Mouse (Mus musculus) cerebellum, adult 9-11 months (tissue): ENCODE measurements around the gene Lsp1.

Experiments used
- DNase-seq: peaks from one replicate; pipeline ENCODE4 v3.0.0; 2022

The Lsp1 gene

GRCm38 (mm10) chr7:142478001-142478400, 17.4 kb downstream of the Lsp1 start:
- no peak for DNase-seq

GRCm38 (mm10) chr7:142478574-142478973, 18.0 kb downstream of the Lsp1 start:
- DNase-seq: no peak

GRCm38 (mm10) chr7:142479307-142479706, 18.7 kb downstream of the Lsp1 start:
- DNase-seq: no peak

GRCm38 (mm10) chr7:142479886-142480285, 19.3 kb downstream of the Lsp1 start:
- DNase-seq: no peak

- no peak for DNase-seq
These were observed 20.1 kb downstream of the Lsp1 start for GRCm38 (mm10) chr7:142480661-142481060.

- no peak for DNase-seq
These were observed 20.6 kb downstream of the Lsp1 start for GRCm38 (mm10) chr7:142481186-142481567.

- no peak for DNase-seq
These were observed 21.1 kb downstream of the Lsp1 start for GRCm38 (mm10) chr7:142481568-142482255.

GRCm38 (mm10) chr7:142482256-142482609, 21.6 kb downstream of the Lsp1 start:
- DNase-seq: no peak

- DNase-seq: no peak
These were observed 22.5 kb downstream of the Lsp1 start for GRCm38 (mm10) chr7:142483136-142483535.

- DNase-seq: no peak
These were observed 24.2 kb downstream of the Lsp1 start for GRCm38 (mm10) chr7:142484780-142485179.

GRCm38 (mm10) chr7:142486751-142487162, 26.1 kb downstream of the Lsp1 start:
- DNase-seq: no peak

GRCm38 (mm10) chr7:142487341-142487859, 26.8 kb downstream of the Lsp1 start:
- no peak for DNase-seq

GRCm38 (mm10) chr7:142488053-142488452, 27.4 kb downstream of the Lsp1 start:
- DNase-seq: no peak

- no peak for DNase-seq
These were observed 32.9 kb downstream of the Lsp1 start for GRCm38 (mm10) chr7:142493535-142493934.

- DNase-seq: no peak
These were observed 35.5 kb downstream of the Lsp1 start for GRCm38 (mm10) chr7:142496158-142496557.

- DNase-seq: no peak
These were observed 36.2 kb downstream of the Lsp1 start for GRCm38 (mm10) chr7:142496800-142497199.

- DNase-seq: peak; percentile 64
These were observed 37.2 kb downstream of the Lsp1 start for GRCm38 (mm10) chr7:142497775-142498174.

- DNase-seq: no peak
These were observed 38.0 kb downstream of the Lsp1 start, which contains the start of gene Tnnt3 for GRCm38 (mm10) chr7:142498575-142498974. Gene Tnnt3, plus strand, starts transcription at chr7:142498836.

GRCm38 (mm10) chr7:142499010-142499721, 38.6 kb downstream of the Lsp1 start:
- DNase-seq: no peak

GRCm38 (mm10) chr7:142500032-142500431, 39.4 kb downstream of the Lsp1 start:
- DNase-seq: no peak

- DNase-seq: no peak
These were observed 42.6 kb downstream of the Lsp1 start for GRCm38 (mm10) chr7:142503206-142503605.

- DNase-seq: no peak
These were observed 45.3 kb downstream of the Lsp1 start for GRCm38 (mm10) chr7:142505942-142506341.

- DNase-seq: no peak
These were observed 45.9 kb downstream of the Lsp1 start for GRCm38 (mm10) chr7:142506501-142506900.

- no peak for DNase-seq
These were observed 46.8 kb downstream of the Lsp1 start for GRCm38 (mm10) chr7:142507453-142507852.
